Mouse (Mus musculus) lung, postnatal 0 days (tissue): ENCODE results near the gene Zbtb22.

ENCODE experiments used
- CTCF ChIP-seq: IDR thresholded peaks from 2 replicates; pipeline ENCODE4 v1.5.1; 2016; ENCODE audit warnings: antibody characterized with exemption, mild to moderate bottlenecking
- EP300 ChIP-seq: IDR thresholded peaks from 2 replicates; pipeline ENCODE4 v1.6.1; 2016; ENCODE audit warnings: antibody characterized with exemption, mild to moderate bottlenecking, control low read depth

- TF ChIP-seq CTCF: no peak
- TF ChIP-seq EP300: no peak
Observed at GRCm38 (mm10) chr17:33936993-33937392, 21.3 kb downstream of the Zbtb22 start.
